Mouse (Mus musculus): Measurements from ENCODE around the gene Prg3.

GRCm38 (mm10) chr2:84958588-84959264 is 29.3 kb upstream of the Prg3 start:
- TF ChIP-seq POLR2A (IDR thresholded peaks at IDR 0.05; ENCODE audit: borderline replicate concordance, extremely low read depth, low read depth, low read length): no peak
- no peak for TF ChIP-seq CTCF (IDR thresholded peaks at IDR 0.05; ENCODE audit: insufficient read depth, low read length)
